Mouse (Mus musculus) MEL-GATA-1-ER (cell line): ENCODE results near the gene Pik3c2a.
A peak's percentile ranks its signal among the peaks of the same experiment; 100 is the strongest.
"Not testable (repeated sequence)": the region's sequence is repeated elsewhere in the genome, so short reads cannot be mapped to it uniquely, and the experiment has no call there.

Experiments used
- DNase-seq: peaks from one replicate; pipeline ENCODE4 v3.0.0-alpha.2; 2012; ENCODE audit warnings: low read depth; ENCODE audit errors: extremely low read depth

Gene Pik3c2a

DNA sequence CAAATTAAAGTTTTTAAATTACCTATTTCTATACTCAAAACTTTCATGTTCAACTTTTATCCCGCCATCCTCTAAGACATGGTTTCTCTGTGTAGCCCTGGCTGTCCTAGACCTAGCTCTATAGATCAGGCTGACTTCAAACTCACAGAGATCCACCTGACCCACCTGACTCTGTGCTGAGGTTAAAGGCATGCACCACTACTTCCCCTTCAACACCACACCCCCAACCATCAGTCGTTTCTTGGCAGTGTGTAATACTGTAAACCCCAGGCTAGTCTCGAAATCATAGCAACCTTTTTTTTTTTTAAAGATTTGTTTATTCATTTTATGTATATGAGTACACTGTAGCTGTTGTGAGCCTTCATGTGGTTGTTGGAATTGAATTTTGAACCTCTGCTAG, 50.9 kb downstream of the Pik3c2a start:
- no peak for DNase-seq

DNA sequence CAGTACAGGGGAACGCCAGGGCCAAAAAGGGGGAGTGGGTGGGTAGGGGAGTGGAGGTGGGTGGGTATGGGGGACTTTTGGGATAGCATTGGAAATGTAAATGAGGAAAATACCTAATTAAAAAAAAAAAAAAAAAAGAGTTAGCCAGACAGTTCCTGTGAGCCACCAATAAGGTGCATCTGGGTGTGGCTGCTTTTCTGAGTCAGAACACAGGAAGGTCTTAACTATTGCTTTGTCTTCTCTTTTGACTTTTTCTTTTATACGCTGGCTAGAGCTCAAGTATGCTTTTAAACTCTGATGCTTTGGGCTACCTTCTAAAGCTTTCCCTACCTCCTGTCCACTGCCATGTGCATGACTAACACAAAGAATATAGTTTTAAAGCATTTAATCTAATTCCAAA, 55.9 kb downstream of the Pik3c2a start:
- not testable (repeated sequence) for DNase-seq

DNA sequence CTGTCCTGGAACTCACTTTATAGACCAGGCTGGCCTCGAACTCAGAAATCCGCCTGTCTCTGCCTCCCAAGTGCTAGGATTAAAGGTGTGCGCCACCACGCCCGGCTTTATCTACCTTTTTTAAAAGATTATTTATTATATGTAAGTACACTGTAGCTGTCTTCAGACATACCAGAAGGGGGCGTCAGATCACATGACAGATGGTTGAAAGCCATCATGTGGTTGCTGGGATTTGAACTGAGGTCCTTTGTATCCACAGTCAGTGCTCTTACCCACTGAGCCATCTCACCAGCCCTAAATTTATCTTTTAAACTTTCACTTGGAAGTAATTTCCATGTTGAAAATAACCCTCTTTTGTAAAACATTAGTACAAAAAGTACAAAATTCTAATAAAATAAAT, 64.1 kb downstream of the Pik3c2a start:
- DNase-seq = not testable (repeated sequence)

DNA sequence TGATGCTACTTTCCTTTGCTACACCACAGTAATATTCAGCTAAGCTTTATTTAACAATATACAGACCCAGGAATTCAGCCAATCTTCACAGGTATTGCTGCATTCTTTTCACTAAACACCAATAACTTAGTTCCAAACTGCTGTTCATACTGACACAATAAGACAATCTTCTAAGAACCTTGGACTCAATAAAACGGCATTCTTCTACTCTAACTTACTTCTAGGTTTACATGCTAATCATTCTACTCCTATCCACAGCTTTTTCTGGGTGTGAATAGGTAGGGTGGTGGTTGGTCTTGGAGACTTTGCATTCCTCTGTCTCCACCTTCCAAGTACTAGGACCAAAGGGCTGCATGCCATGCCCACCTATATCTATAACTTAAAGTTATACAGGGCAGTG, 69.0 kb downstream of the Pik3c2a start:
- DNase-seq = no peak

DNA sequence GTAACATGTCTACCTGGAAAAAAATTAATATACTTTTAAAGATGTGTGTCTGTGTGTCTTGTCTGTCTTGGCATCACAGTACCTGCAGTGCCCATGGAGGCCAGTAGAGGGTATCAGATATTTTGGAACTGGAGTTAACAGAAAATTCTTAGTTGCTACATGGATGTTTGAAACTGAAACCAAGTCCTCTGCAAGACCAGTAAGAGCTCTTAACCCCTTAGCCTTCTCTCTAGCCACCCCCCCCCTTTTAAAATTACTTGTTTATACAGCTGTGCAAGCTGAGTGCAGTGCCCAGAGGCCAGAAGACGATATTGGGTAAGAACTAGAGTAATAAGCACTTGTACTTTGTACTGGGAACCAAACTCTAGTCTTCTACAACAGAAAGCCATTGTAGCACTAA, 107.0 kb downstream of the Pik3c2a start:
- peak; percentile 75 for DNase-seq

DNA sequence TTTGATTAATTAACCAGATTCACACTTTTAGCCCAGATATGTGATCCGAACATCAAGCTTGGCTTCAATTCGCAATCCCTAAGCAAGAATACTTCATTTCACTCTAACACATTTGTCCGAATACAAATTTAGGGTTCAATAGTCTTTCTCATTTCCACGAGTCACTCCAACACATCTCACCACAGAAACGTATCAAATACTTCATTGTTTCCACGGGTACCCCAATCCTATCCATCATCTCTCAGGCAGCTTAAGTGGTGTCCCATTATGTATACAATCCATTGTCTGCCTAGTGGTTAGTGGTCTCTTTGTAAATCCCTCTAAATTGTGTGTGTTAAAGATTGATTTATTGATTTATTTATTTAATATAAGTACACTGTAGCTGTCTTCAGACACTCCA, 108.1 kb downstream of the Pik3c2a start:
- DNase-seq = no peak

DNA sequence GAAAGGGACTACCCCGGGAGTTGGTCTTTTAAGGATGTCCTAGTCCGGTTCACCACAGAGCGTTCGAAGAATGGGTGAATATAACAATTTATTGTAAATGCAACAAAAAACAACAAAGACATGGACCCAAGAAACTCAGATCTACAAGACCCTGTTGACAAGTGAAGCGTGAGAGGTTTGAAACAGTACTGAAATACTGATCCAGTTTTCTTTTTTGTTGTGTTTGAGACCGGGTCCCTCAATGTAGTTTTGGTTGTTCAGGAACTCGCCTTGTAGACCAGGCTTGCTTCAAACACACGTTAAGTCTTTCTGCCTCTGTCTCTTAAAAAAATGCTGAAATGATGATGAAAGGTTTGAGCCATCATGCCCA, 108.6 kb downstream of the Pik3c2a start:
- DNase-seq = no peak

DNA sequence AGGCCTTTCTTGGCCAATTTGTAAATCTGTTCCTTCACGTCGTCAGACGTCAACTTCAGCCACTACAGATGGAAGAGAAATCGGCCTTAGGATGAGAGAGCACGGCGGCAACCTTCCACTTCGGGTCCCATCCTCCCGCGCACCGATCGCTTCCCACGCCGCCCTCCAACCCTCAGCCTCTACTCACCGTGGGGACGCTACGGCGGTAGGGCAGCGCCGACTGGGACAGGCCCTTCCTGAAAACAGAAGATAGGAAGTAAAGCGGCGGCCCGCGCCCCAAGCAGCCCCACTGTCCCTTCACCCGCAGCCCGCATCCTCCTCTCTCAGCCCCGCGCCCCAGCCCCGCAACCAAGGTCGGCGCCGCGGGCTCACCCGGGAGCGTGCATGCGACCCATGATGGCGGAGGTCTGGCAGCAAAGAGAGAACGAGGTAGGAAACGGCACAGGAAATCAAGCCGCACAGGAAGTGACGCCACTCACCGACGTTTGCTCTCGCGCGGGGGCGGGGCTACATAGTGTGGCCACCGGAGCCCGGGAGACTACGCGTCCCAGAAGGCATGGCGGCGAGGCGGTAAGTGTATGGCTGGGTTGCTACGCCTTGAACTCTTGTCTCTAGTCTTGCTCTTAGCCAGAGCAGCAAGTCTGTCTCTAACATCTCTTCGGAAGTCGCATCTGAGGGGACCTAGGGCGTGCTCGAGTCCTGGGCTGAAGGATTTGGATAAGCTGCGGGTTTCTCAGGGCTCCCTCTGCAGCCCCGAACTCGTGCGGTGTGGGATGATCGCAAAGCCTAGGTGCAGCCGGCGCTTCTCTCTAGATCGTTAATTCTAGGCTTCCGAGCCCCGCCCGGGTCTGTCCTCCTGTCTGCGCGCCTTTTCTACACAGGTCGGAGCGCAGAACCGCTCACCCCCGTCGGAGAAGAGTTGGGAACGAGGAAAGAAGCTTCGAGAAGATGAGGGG, 109.3 kb downstream of the Pik3c2a start, which contains the start of gene Rps13:
TSS of gene Rps13 (minus strand) at position 483 of the 956 bp plus-strand sequence.
- peak; percentile 85 for DNase-seq

DNA sequence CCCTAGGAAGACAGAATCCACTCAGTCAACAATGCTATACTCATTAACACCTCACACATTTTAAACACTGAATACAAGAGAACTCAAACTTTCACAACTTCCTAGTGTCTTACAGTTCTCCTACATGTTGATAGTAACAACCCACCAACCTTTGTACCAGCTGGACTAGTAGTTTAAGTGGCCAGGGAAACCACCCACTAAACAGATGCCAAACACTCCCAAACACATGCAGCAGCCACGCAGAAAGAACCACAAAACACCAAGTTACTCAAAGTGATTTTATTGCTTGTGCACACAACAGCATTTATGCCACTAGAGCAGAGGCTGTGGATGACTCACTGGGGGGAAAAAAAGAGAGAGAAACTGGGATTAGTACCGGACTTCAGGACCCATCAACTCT, 112.0 kb downstream of the Pik3c2a start:
- DNase-seq = no peak

DNA sequence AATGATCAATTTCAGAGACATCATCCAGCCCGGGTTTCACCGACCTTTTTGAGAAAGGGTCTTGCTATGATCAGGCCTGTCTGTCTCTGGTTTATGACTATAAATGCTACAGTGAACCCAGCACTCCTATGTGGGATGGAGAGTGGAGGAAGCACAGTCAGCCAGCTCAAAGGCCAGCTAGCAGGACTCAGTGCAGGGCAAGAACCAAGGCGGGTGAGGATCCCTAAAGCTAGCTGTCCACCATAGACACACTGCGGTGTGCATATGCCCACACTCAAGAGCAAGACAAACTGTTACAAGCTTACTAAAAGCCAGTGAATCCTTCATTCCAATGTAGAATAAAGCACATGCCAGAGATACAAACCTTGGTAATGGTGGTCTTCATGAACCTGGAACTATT, 113.4 kb downstream of the Pik3c2a start:
- DNase-seq = no peak

DNA sequence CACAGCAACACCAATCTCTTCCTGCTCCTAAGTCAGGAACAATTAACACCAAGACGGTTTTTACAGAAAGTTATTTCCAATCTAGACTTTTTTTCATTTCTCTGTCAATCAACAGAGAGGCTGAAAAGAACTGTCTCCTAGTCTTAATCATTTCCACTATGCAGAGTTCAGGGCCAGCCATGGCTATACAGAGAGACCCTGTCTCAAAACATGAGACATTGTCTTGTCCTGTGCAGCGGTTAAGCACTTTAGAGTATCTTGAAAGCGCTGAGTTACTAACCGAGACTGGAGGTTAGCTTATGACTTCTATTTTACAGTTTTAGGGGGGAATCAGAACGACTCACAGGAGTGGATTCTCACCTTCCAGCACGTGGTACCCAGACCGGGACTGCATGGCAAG, 114.5 kb downstream of the Pik3c2a start:
- DNase-seq = no peak

DNA sequence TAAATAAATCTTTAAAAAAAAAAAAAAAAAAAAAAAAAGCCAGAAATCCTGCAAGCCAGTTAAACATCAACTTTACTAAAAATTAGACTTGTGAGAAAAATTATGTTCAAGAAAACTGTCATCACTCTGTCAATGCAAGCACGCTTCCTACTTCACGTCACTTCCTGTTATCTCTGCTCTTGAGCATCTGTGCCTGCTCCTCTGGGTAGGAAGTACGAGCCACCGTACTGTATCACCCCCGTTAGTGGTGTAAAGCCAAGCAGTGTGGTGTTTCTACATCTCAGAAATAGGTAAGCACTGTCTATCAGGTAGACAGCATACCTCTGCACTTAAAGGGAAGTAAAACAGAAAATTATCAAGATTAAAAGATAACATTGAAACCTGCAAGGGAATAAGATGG, 115.3 kb downstream of the Pik3c2a start:
- DNase-seq = no peak

DNA sequence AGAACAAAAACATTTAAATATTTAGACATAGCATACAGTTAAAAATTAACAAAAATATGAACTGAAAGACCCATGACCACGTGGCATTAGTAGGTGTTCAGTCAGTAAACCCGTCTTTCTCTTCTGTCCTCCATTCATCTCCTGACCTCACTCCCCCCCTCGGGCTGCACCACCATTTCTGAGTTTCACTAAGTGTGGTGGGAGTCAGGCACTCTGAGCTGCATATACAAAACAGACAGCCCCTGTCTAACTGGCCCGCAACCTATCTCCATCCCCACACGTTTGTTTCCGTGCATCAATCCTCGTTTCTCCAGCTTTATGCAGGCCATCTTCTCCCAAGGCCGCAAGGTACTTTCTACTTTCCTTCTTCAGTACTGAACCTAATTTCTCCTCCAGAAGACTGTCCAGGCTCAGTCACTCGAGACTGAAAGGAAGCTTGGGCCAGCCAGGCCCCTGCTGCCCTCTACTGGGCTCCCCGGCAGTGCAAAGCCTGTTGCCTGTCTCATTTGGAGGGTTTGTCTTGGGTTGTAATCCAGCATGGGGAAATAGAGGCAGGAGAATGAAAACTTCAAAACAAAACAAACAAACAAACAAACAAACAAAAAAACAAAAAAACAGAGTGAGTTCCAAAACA, 119.8 kb downstream of the Pik3c2a start:
- no peak for DNase-seq

DNA sequence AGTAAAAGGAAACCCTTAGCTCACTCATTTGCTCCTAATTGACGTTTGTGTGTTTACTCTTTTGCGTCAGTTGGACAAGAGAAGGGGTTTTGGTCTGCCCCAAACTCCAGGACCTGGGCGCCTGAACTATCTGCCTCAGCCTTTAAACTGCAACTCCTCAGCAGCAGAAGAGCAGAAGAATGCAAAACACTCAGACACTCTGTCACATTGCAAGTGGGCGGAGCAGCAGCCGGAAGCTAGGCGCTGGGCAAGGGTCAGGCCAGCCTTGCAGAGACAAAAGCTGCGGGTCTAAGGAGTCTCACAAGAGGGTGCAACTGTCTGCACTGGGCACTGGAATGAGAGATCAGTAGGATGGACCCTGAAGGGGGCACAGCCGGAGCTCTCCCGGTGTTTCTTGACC, 133.8 kb downstream of the Pik3c2a start:
- DNase-seq = peak; percentile 60

DNA sequence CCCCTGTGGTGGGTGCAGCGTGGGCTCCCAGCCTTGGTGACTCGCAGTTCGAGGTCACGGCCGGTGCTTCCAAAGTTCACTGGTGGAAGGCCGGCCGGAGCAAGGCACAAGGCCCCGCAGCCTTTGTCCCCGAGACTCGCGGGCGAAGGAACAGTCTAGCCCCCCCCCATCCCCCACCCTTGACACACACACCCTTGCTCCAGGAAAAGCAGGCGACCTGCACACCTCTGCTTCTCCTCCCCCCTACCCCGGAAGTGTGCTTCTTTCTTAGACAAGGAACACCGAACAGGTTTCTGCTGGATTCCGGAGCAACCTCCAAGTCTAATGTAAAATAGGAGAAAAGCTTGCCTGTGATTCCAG, 134.6 kb downstream of the Pik3c2a start:
- DNase-seq = no peak

DNA sequence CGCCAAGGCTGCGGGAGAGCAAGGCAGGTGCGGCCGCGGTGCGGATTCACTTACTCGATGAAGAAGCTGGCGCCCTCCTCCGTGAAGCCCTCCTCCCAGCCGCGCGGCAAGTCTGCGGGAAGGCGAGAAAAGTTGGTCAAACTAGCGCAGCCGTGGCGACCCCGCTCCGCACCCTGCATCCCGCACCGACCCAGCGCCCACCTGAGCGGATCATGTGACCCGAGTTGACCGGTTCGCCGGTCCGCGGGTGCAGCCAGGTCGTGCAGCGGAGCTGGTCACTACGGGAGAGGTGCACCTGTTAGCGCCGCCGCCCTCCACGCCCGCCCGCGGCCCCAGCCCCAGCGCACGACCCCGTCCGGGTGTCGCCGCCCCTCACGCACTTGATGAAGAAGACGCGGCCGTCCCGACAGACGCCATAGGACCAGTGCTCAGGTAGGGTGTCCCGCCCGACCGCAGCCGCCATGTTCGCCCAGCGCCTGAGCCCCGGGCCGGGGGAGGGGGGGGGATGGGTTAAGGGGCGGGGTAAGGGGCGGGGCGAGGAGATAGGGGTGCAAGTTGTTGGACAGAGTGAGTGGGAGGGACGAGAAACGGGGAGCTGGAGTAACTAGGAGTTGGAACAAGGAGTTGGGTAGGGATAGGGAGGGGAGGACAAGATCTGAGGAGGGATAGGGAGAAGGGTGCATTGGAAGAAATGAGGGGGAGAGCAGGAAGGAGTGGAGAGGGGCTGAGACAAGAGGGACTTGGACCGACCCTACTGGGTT, 135.2 kb downstream of the Pik3c2a start, which contains the start of gene Plekha7:
TSS of gene Plekha7 (minus strand) at position 506 of the 761 bp plus-strand sequence.
- peak; percentile 65 for DNase-seq

DNA sequence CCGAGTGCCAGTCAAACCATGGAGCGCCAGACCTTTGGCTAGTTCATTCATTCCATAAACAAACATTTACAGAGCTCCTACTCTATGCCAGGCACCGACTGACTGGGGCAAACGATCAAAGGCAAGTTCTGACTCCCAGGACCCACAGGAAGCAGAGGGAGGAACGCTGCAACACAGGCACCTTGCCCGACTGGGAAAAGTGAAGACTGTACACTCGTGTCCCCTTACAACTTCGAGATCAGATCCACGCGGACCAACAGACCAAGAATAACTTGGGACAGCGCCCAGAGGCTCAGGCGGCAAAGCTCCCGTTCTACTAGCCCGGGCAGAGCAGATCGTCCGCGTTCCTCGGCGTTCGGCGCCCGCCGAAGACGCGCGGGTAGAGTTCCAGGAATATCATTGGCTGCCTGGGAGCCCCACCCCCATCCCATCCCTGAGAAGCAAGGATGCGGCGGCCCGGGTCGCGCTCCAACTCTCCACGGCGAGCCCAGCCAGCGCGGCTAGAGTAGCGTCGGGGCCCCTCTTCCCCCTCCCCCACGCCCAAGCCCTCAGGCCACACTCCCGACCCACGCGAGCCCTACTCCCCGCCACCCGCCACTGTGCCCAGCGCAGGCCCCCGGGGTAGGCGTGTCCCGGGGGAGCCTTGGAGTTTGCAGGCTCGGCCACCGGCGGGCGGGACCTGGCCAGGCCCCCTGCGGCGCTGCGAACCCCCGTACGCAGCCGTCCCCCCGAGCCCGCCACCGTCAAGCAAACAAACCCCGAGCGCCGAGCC, 136.0 kb downstream of the Pik3c2a start:
- DNase-seq = no peak

DNA sequence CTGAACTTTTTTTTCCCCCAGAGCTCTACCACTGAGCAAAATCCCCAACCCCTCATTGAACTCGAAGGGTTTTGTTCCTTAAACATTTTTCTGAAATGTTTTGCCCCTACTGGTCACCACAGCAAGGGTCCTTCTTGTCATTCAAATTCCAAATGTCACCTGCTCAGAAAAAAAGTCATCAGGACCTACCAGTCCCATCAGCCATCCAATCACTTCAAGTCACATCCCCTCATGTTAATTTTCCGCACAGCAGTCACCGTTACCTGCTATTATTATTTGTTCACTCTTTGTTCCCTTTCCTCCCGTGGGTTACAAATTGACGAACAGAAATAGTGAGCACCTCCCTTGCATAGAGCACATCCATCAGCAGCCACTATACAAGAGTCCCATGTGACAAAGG, 136.6 kb downstream of the Pik3c2a start:
- DNase-seq = no peak

DNA sequence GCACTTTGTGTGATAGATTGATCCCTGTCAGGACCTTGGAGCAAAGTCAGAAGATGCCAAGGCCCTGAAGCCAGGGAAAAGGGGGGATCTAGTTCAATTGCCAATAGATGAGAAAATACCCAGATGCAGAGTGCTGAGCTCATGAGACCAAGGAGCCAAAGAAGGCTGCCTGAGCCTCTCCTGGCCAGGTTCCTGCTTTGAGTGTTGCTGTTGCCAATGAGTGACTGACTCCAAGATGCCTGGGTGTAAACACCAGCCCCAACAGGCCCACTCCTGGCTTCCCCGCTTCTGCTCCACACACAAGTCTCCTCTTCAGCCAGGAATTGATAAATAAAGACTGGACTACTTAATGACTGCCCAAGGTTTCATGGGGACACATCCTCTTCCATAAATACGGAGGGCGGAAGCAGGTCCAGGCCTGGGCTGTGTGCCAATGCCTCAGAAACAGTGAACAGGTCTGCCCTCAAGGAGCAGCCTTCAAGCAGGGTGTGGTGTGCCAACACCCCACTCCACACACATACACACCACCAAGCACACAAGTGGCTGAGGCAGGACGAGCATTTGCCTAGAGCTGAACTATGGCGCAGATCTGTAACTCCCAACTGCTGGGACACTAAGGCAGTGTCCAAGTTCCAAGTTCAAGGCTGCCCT, 141.5 kb downstream of the Pik3c2a start:
- DNase-seq = no peak

DNA sequence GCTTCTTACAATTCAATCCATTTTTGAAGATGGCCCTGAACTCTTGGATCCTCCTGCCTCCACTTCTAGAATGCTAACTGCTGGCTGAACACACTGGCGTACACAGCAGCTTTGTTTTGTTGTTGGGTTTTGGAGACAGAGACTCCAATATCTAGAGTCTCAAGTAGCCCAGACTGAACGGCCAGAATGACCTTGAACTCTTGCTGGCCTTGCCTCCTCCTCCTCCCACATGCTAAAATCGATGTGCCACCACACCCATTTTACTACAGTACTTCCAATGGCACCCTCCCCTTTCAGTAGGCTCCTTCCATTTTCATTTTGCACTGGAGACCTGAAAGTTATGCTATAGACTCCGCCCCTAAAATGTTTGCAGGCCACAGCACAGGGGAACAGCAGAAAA, 142.1 kb downstream of the Pik3c2a start:
- no peak for DNase-seq

DNA sequence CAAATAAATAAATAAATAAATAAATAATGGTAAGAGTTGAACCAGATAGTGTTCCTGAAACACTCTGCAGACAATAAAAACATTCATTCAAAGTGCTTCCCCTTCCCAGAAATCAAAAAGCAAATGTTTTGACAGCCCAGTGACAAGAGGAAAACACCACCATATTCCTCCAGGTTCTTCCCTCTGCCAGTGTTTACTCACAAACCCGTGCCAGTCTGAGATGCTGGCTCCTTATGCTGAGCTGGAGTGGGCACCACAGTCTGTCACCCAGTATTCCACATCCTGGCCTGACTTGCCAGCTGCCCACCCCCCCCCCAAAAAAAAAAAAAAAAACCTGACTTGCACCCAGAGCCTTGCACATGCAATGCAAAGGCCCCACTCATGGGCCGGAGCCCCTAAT, 144.4 kb downstream of the Pik3c2a start:
- no peak for DNase-seq
